Mouse (Mus musculus) cerebellum, postnatal 4 days (tissue): ENCODE data around the gene Gm49361.

ENCODE experiments used
- DNase-seq, 2 experiments: peaks; one replicate each; pipeline ENCODE4 v3.0.0; 2022; ENCODE audit warnings: low spot score in 2 of 2, mixed read lengths in 1 of 2

Gm49361 gene

GRCm38 (mm10) chr14:57620598-57621236 is 125.2 kb downstream of the Gm49361 start:
- DNase-seq = no peak

DNA sequence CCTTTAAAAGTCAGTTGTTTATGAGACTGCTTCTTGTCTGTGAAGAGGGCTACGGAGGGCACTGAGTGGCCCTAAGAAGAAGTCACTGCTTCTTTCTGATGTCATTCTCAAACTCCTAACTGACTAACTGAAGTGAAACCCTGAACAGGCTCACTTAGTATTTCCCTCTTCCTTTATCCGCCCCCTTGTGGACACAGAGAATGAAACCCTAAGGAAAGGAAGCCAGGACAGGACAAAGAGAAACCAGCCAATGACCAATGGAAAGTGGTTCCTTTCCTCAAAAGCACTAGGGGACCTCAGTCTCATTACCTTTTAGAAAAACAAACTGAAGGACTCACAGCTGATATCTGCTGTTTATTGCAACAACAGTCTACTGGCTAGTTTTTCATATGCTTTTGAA is 126.4 kb downstream of the Gm49361 start:
- DNase-seq = no peak

GRCm38 (mm10) chr14:57617675-57618074 is 128.2 kb downstream of the Gm49361 start:
- DNase-seq = no peak

- no peak for DNase-seq
These were observed 129.5 kb downstream of the Gm49361 start for GRCm38 (mm10) chr14:57616339-57616965.

GRCm38 (mm10) chr14:57615828-57616227 is 130.1 kb downstream of the Gm49361 start:
- DNase-seq = no peak

- DNase-seq = no peak
These were observed 134.9 kb downstream of the Gm49361 start for GRCm38 (mm10) chr14:57611034-57611433.

DNA sequence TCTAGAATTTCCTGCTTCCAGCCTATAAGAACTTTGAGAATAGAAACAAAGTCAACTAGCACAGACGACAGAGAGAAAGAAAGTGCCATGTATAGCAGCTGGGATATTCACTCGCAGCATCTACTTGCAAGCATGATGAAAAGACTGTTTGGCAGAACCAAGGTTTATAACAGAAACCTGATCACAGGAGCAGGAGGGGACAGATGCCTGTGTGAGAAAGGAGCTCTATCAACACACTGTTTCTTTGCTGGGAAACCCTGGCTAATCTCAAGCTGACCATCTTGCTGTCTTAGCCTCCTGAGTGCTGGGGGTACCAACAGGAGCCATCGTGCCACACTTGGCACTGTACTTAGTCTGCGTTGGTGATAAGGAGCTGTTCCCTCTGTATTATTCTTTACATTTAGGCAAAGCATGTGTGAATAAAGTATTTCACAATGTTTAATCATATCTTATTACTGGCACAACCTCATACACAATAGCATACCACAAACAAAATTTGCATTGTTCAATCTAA is 136.0 kb downstream of the Gm49361 start:
- DNase-seq = no peak

GRCm38 (mm10) chr14:57607500-57607899 is 138.4 kb downstream of the Gm49361 start:
- DNase-seq = peak; percentile 82 to 96

DNA sequence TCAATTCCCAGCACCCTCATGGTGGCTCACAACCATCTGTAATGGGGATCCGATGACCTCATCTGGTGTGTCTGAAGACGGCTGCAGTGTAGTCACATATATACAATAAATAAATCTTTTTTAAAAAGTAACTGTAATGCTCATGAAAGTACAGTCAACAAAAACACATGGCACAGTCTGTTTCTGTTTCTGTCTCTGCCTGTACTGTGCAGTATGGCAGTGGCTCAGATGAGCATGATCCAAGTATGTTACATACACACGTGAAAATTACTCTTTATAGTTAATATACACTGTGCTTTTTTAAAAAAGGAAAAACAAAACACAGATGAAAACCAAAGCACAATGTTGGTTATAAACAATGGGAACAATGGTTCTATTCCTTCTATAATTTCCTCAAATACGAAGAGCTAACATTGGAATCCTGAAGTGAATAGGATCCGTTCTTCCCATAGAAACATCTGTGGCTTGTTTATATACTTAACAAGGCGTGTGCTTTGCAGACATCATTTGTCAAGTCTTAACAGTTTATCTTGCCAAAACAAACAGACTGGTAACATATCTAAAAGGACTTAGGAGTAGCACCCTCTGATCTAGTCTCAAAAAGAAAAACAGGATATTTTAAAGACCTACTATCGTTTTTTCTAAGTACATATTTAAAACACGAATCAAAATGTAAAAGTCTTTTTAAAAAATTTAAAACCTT is 139.1 kb downstream of the Gm49361 start:
- no peak for DNase-seq

DNA sequence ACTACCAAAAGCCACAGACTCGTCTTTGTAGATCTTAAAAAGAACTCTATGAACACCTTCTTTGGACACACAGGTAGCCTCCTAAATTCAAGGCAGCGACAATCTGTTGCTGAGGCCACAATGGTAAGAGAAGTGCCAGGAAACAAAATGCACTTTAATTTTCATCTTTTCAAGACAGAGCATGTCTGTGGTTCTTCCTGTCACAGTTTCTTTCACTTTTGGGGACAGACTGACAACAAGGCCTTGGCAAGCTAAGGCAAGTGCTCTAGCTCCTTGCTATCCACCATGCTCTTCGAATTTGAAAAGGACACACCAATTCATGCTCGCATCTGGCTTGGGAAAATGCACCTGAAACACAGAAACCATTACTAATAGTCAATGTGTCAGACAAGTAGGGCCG is 152.6 kb downstream of the Gm49361 start:
- DNase-seq = no peak
